Comparison of ENCODE assay signal across 8 mouse cellular contexts in the genomic region with DNA sequence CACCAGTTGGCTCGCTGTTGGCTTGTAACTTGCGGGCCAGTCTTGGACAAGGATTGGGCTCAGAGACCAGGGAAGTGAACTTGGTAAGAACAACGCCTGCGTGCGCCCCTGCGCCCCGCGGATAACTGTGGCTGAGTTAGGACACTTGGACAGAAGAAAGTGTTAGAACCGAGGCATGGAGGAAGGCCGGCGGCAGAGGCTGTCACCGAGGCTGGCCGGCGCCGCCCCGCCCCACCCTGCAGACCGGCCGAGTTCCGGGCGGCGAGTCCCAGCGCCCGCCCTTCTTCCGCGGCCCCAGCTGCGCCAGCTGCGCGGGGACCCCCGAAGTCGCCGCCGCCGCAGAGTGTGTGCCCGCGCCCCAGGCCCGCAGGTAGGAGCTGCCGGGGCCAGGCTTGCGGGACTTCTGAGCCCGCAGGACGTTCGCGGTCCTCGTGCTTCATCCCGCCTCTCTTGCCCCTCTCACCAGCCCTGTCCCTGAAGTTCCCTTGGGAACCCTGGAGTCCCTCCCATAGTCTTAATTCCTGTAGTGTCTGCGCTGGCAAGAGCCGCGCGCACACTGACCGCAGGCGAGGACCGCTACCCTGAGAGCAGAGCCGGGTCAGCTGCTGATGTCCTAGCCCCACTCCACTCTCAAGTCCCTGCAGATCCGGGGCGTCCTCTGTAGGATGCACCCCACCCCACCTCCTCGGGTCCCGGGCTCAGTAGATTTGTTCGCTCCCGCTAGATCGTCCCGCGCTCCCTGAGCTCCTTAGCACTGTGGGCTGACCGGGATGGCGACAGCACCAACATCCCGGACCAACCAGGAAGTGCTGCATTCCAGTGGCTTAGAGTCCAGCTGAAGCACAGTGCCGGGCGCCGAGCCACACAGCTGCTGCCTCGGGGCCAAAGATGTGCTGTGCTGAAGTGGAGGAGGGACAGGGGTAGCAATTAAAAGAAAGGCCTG. TPM values are rescaled to one million over a fixed set of nuclear protein-coding genes. Genes with fewer than 3 reads are reported as not detected.
DNase-seq lines count a peak whose midpoint lies in the region; ATAC-seq and TF ChIP-seq lines count a peak whose summit lies in the region.

A gene (plus strand): TSS at position 315 of the 943 bp plus-strand sequence.

- H3K9ac ChIP-seq in forebrain, postnatal 0 days, result peak within 1 kb of the TSS; percentile 42; the same call in 1 of the 2 replicates
- peak within 1 kb of the TSS; percentile 82 for H3K9ac ChIP-seq in liver, postnatal 0 days (replicated peaks)
- peak within 1 kb of the TSS; percentile 64 for H3K9ac ChIP-seq in neural tube, embryonic 12.5 days

- H3K27ac ChIP-seq in forebrain, postnatal 0 days (ENCODE audit: low read depth, low read length), result no peak within 1 kb of the TSS
- peak within 1 kb of the TSS; percentile 87 for H3K27ac ChIP-seq in liver, postnatal 0 days (ENCODE audit: low read depth)
- no peak within 1 kb of the TSS for H3K27ac ChIP-seq in neural tube, embryonic 12.5 days

- H3K9me3 ChIP-seq in forebrain, postnatal 0 days (ENCODE audit: low read length), result no peaks in the 10 kb centered on the region
- no peaks in the 10 kb centered on the region for H3K9me3 ChIP-seq in liver, postnatal 0 days (ENCODE audit: low read length)
- H3K9me3 ChIP-seq in neural tube, embryonic 12.5 days, result no peaks in the 10 kb centered on the region

- H3K36me3 ChIP-seq in forebrain, postnatal 0 days (ENCODE audit: insufficient read depth), result no peaks in the 10 kb centered on the region
- no peaks in the 10 kb centered on the region for H3K36me3 ChIP-seq in liver, postnatal 0 days (replicated peaks; ENCODE audit: insufficient read depth, low read length)
- H3K36me3 ChIP-seq in neural tube, embryonic 12.5 days, result no peaks in the 10 kb centered on the region

- no peaks in the 10 kb centered on the region for H3K4me1 ChIP-seq in forebrain, postnatal 0 days (ENCODE audit: insufficient read depth)
- peaks cover 25% of the 10 kb centered on the region for H3K4me1 ChIP-seq in liver, postnatal 0 days (ENCODE audit: insufficient read depth)
- H3K4me1 ChIP-seq in neural tube, embryonic 12.5 days, result peaks cover 14% of the 10 kb centered on the region; the same call in 1 of the 2 replicates

- H3K4me3 ChIP-seq in forebrain, postnatal 0 days (ENCODE audit: low read depth, low read length), result peak within 1 kb of the TSS; percentile 42
- H3K4me3 ChIP-seq in liver, postnatal 0 days (ENCODE audit: low read depth, low read length), result peak within 1 kb of the TSS; percentile 62
- peak within 1 kb of the TSS; percentile 58 for H3K4me3 ChIP-seq in neural tube, embryonic 12.5 days

- TF ChIP-seq EP300 in liver, postnatal 0 days (IDR thresholded peaks at IDR 0.05; ENCODE audit: low read depth), result no peak

- WGBS in forebrain, postnatal 0 days, result 1% methylated on average over 60 of the region's 68 CpGs
- WGBS in liver, postnatal 0 days (ENCODE audit: insufficient replicate concordance), result 1% methylated on average over 61 of the region's 68 CpGs
- WGBS in neural tube, embryonic 12.5 days, result under 1% methylated on average over 68 of the region's 68 CpGs

- TF ChIP-seq CTCF in forebrain, postnatal 0 days (IDR thresholded peaks at IDR 0.05; ENCODE audit: low read depth), result no peak
- no peak for TF ChIP-seq CTCF in liver, postnatal 0 days (IDR thresholded peaks at IDR 0.05; ENCODE audit: low read depth)

- peak within 1 kb of the TSS; percentile 97 for H3K4me2 ChIP-seq in forebrain, postnatal 0 days (ENCODE audit: low read depth)
- peak within 1 kb of the TSS; percentile 82 for H3K4me2 ChIP-seq in liver, postnatal 0 days (ENCODE audit: low read depth, low read length)
- H3K4me2 ChIP-seq in neural tube, embryonic 12.5 days (replicated peaks), result peak within 1 kb of the TSS; percentile 99

- peak; percentile 79 for ATAC-seq in forebrain, postnatal 0 days
- ATAC-seq in liver, postnatal 0 days, result peak; percentile 76
- ATAC-seq in neural tube, embryonic 12.5 days (ENCODE audit: low FRiP score, low read depth), result peak; percentile 85

- DNase-seq in ES-CJ7 (ENCODE audit: low read depth, low spot score), result peak; percentile 23
- DNase-seq in cerebellum, adult 18-20 months, result peak; percentile 22 to 23
- DNase-seq in forebrain, postnatal 0 days, result peak; percentile 29
- peak; percentile 91 for DNase-seq in heart, postnatal 14 days
- DNase-seq in layer of hippocampus, adult 11-12 months (ENCODE audit: low spot score), result peak; percentile 74
- DNase-seq in liver, postnatal 0 days, result peak; percentile 64
- peak; percentile 5 for DNase-seq in thymus, postnatal 25 days

- peaks cover 8% of the 10 kb centered on the region for H3K27me3 ChIP-seq in forebrain, postnatal 0 days (ENCODE audit: insufficient read depth, low read length)
- no peaks in the 10 kb centered on the region for H3K27me3 ChIP-seq in liver, postnatal 0 days (ENCODE audit: insufficient read depth, low read length)
- no peaks in the 10 kb centered on the region for H3K27me3 ChIP-seq in neural tube, embryonic 12.5 days (replicated peaks)

- intact Hi-C loops in heart, postnatal 14 days (cut with DNase I), result loop anchor here (1.0 to 5.0 kb wide), 4 partner anchors 44 to 228 kb away; no protein-coding TSS in a partner anchor

RNA-seq across cellular contexts. Expression of the gene that starts here (rescaled TPM):
- total RNA-seq in forebrain, postnatal 0 days (2014; rRNA removed), result 5.1 and 13.5 TPM in 2 replicates
- polyA plus RNA-seq in forebrain, postnatal 0 days (2015; fragmentation: Nextera tagmentation; extraction: Ambion mirVana), result 2.7 and 3.5 TPM in 2 replicates
- total RNA-seq in heart, postnatal 14 days (2021), result 10 to 100 TPM; 16.0 to 19.2 TPM
- 4.9 and 5.1 TPM in 2 replicates for polyA plus RNA-seq in liver, postnatal 0 days (2015; fragmentation: Nextera tagmentation; extraction: Ambion mirVana)
- 4.2 TPM in 2 replicates for polyA plus RNA-seq in neural tube, embryonic 12.5 days (2016; fragmentation: Nextera tagmentation; extraction: Ambion mirVana)

Comparison
In these comparisons a context has a peak if more than half of its experiments do, and no peak if none do; other contexts are left out.
1. DNase-seq: peak in every context shown above with its lines; median percentile 91 in heart, postnatal 14 days; 74 in layer of hippocampus, adult 11-12 months; 64 in liver, postnatal 0 days; 29 in forebrain, postnatal 0 days; 23 in ES-CJ7; 22 in cerebellum, adult 18-20 months; 5 in thymus, postnatal 25 days.